Mouse (Mus musculus) embryonic facial prominence, embryonic 12.5 days (tissue): ENCODE data around the gene Cd200r1. TPM values are rescaled to one million over a fixed set of nuclear protein-coding genes. Genes with fewer than 3 reads are reported as not detected.
A peak's percentile ranks its signal among the peaks of the same experiment; 100 is the strongest.

ENCODE experiments used
- ATAC-seq: fragments of 200-750 bp; cut with Nextera tagmentation; 2 replicates; pipeline ENCODE4 v1.8.0; 2017; ENCODE audit not compliant: insufficient number of reproducible peaks, insufficient read depth, low FRiP score, low TSS enrichment
- H3K27ac ChIP-seq: fragments of 300-500 bp; sonication (generic); 2 replicates; pipeline ENCODE4 v1.5.1; 2016; ENCODE audit warnings: mild to moderate bottlenecking
- H3K27me3 ChIP-seq: fragments of 300-500 bp; sonication (generic); 2 replicates; pipeline ENCODE4 v1.6.1; 2016; ENCODE audit warnings: mild to moderate bottlenecking, moderate library complexity
- H3K36me3 ChIP-seq: fragments of 300-500 bp; sonication (generic); 2 replicates; pipeline ENCODE4 v1.6.1; 2016; ENCODE audit warnings: mild to moderate bottlenecking
- H3K4me1 ChIP-seq: fragments of 300-500 bp; sonication (generic); 2 replicates; pipeline ENCODE4 v1.6.1; 2016
- H3K4me2 ChIP-seq: fragments of 300-500 bp; sonication (generic); replicated peaks from 2 replicates; pipeline ENCODE4 v1.6.1; 2016; ENCODE audit warnings: mild to moderate bottlenecking, moderate library complexity
- H3K4me3 ChIP-seq: fragments of 300-500 bp; sonication (generic); 2 replicates; pipeline ENCODE4 v1.5.1; 2016; ENCODE audit warnings: mild to moderate bottlenecking
- H3K9ac ChIP-seq: fragments of 300-500 bp; sonication (generic); 2 replicates; pipeline ENCODE4 v1.6.1; 2016; ENCODE audit warnings: mild to moderate bottlenecking, moderate library complexity
- H3K9me3 ChIP-seq: fragments of 300-500 bp; sonication (generic); 2 replicates; pipeline ENCODE4 v1.6.1; 2016; ENCODE audit warnings: mild to moderate bottlenecking, moderate library complexity
- WGBS: fragments of 180-500 bp; shearing (Covaris S2); methylation state at CpG from one replicate; pipeline ENCODE4 v1.1.7; 2016; 5-methylcytosine and 5-hydroxymethylcytosine counted together
- polyA plus RNA-seq: library from polyadenylated mRNA; unstranded; fragments of >200 nt; fragmentation: Nextera tagmentation; extraction: Ambion mirVana; gene quantifications from 2 replicates; pipeline ENCODE4 v1.2.1, GENCODE M21; 2016

The Cd200r1 gene
- 0.34 and 0.82 TPM in 2 replicates for polyA plus RNA-seq

DNA sequence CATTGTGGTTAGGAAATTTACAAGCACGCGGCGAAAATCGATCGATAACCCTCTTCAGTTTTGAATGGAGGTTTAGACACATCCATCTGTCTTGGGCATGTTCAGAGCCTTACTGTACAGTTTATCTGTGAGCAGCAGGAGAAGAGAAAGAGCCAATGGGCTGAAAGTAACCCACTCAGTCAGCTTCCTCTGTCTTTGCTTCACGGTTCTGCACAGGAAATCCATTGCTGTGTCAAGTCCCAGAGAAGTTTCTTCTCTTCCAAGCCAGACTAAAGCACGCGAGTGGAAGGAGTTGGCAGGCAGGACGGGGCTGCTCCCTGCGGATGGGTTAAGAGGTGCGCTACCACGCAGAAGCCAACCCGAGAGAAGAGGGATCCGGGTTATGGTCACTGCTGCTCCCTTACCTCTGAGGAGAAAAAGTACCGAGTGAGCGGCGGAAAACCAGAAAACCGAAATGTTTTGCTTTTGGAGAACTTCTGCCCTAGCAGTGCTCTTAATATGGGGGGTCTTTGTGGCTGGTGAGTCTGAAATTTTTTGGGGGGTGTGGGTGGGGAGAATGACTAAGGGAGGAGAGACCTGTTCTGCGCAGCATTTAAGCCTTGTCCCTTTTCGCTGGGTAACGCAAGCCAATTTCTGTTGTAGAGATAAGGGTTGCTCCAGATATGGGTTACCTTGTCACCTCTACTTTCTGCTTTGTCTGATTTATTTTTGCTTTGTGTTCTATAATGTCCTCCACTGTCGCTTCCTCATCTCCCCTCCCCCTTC is at the start of gene Cd200r1:
TSS of gene Cd200r1 (plus strand) at position 182 of the 765 bp plus-strand sequence.
- no peak for ATAC-seq
- no peaks in the 10 kb centered on the region for H3K27me3 ChIP-seq
- H3K9ac ChIP-seq = no peak within 1 kb of the TSS
- no peaks in the 10 kb centered on the region for H3K4me1 ChIP-seq
- H3K36me3 ChIP-seq = no peaks in the 10 kb centered on the region
- 76% methylated on average over 22 of the region's 22 CpGs for WGBS
- no peak within 1 kb of the TSS for H3K4me3 ChIP-seq
- no peaks in the 10 kb centered on the region for H3K9me3 ChIP-seq
- no peak within 1 kb of the TSS for H3K4me2 ChIP-seq
- H3K27ac ChIP-seq = no peak within 1 kb of the TSS

DNA sequence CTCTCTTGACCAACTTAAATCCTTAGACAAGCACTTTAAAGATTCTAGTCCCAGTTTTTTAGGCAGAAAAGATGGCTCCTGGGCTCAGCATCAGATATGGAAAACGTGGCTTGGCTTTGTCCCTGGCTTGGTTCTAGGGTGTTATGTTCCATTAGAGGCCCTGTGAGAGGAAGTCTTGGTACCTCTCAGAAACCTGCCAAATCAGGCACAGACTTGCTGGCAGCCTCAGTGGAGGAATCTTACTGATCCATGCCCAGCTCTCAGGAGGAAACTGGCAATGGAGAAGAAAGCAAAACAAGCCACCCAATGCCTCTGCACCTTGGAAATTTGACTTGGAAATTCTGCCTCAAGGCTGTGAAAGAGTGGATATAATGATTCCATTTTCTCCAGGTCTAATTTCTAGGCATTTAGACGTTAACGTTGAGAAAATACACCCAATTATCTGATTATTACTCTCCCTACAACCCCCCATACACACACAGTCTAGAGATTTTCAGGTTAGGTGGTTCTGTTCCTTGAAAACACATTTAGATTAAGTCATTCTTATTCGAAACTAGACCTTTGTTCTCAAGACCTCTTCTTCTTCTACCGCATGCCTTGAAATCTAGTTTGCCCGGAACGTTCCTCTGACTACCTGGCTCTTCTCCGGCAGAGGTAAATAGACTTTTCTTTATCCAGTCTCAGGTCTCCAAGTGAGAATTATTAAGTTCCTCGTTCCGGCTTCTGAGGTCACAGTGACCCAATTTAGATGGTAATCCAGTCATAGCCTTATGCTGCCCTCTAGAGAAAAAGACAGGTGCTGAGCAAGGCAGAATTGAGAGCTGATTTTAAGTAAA is 49.0 kb upstream of the Cd200r1 start:
- no peak overlapping the region for H3K4me3 ChIP-seq
- 0 out of 2 replicates have a peak, but pooled peaks have one; percentile 69 for ATAC-seq
- no peak overlapping the region for H3K4me2 ChIP-seq
- H3K4me1 ChIP-seq = 0 out of 2 replicates have a peak, but pooled peaks cover 8% of the 10 kb centered on the region
- peaks cover 13% of the 10 kb centered on the region for H3K36me3 ChIP-seq
- no peaks in the 10 kb centered on the region for H3K9me3 ChIP-seq
- 32% methylated on average over 10 of the region's 10 CpGs for WGBS
- no peak overlapping the region for H3K9ac ChIP-seq
- peak overlapping the region; percentile 63 for H3K27ac ChIP-seq
- no peaks in the 10 kb centered on the region for H3K27me3 ChIP-seq

DNA sequence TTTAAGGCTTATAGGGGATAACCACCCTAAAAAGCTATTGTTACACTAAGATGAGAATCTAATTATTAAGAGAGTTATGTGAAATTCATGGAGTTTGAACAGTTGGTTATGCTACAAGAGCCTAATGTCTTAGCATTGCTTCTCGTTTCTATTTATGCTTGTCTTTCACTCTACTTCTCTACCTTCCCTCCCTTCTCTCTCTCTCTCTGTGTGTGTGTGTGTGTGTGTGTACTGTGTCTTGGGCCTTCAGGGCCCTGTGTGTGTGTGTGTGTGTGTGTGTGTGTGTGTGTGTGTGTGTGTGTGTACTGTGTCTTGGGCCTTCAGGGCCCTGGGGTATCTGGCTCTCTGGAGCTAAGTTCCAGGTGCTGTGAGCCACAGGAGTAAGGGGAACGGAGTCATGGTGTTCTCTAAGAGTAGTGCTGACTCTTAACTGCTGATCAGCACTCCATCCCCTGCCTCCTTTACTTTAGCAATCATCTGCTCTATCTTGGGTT is 48.3 kb upstream of the Cd200r1 start:
- WGBS = 60% methylated on average over 2 of the region's 2 CpGs
- no peaks in the 10 kb centered on the region for H3K9me3 ChIP-seq
- H3K27ac ChIP-seq = peak overlapping the region; percentile 55; the same call in 1 of the 2 replicates

DNA sequence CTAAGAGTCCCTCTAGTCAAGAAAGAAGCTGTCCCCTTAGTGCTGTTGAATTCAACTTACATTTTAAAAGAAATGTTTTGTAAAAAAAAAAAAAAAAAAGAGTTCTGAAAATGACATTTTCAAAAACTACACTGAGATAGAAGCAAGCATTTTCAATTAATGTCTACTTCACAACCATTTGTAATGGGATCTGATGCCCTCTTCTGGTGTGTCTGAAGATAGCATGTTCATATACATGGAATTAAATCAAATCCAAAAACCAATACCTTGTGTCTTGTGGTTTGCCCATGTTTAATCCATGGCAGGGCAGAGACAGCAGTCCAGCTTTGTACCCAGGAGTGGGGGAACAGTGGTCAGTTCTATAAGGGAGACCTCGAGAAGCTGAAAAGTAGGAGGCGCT is 47.7 kb upstream of the Cd200r1 start:
- Histone ChIP-seq H3K4me2 (no peak overlapping the region), H3K27ac (no peak overlapping the region), H3K9ac (no peak overlapping the region), H3K36me3 (peaks cover 13% of the 10 kb centered on the region), H3K4me3 (no peak overlapping the region), H3K4me1 (0 out of 2 replicates have a peak, but pooled peaks cover 11% of the 10 kb centered on the region), H3K9me3 (no peaks in the 10 kb centered on the region), H3K27me3 (no peaks in the 10 kb centered on the region)
- ATAC-seq = no peak
- 77% methylated on average over 2 of the region's 2 CpGs for WGBS

More for the DNA sequence above, 48.3 kb upstream of the Cd200r1 start:
- Histone ChIP-seq H3K36me3 (peaks cover 13% of the 10 kb centered on the region), H3K9ac (no peak overlapping the region), H3K27me3 (no peaks in the 10 kb centered on the region), H3K4me1 (0 out of 2 replicates have a peak, but pooled peaks cover 8% of the 10 kb centered on the region), H3K4me2 (no peak overlapping the region), H3K4me3 (no peak overlapping the region)
- ATAC-seq = 0 out of 2 replicates have a peak, but pooled peaks have one; percentile 35

DNA sequence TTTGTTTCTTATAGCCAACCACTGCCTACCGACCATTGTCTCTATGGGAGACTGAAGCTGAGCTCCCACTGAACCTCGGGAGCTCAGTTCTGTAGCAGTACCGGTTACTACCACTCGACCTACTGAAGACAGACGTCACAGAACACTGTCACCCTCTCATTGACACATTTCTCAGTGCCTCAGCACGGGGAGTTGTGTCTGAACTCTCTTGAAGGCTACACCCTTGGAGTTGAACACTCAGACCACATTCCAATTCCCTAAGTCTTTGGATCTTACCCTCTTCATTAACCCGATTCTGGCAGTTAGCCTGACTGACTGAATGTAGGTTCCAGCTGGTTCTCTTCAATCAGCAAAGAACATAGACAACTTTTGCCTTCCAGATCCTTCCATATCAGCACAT is 46.2 kb upstream of the Cd200r1 start:
- no peaks in the 10 kb centered on the region for H3K9me3 ChIP-seq
- WGBS = 76% methylated on average over 7 of the region's 7 CpGs
- no peak overlapping the region for H3K4me3 ChIP-seq
- no peak overlapping the region for H3K27ac ChIP-seq
- ATAC-seq = no peak
- H3K4me1 ChIP-seq = peaks cover 16% of the 10 kb centered on the region; the same call in 1 of the 2 replicates
- no peak overlapping the region for H3K4me2 ChIP-seq
- H3K36me3 ChIP-seq = peaks cover 13% of the 10 kb centered on the region
- no peak overlapping the region for H3K9ac ChIP-seq
- no peaks in the 10 kb centered on the region for H3K27me3 ChIP-seq

DNA sequence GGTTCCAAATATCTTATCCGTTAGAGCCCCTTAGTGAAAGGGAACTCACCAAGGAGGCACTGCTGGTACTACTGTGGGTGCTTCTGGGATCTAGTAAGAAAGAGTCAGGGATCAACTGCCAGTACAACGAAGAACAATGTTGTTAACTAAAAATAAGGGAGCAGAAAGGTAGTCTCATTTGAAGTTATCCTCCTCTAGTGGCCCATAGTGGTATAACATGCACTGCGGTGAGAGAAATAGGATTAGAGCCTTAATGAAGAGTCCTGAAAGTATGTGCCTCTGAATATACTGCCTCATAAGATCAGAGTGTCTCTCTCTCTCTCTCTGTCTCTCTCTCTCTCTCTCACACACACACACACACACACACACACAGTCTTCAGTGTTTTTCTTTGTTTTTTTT is 45.0 kb upstream of the Cd200r1 start:
- no peak overlapping the region for H3K4me3 ChIP-seq
- H3K4me2 ChIP-seq = no peak overlapping the region
- H3K9ac ChIP-seq = no peak overlapping the region
- 72% methylated on average over 3 of the region's 3 CpGs for WGBS
- H3K27ac ChIP-seq = no peak overlapping the region
- H3K36me3 ChIP-seq = peaks cover 13% of the 10 kb centered on the region
- no peaks in the 10 kb centered on the region for H3K9me3 ChIP-seq
- no peaks in the 10 kb centered on the region for H3K27me3 ChIP-seq
- H3K4me1 ChIP-seq = peaks cover 21% of the 10 kb centered on the region; the same call in 1 of the 2 replicates
- no peak for ATAC-seq

DNA sequence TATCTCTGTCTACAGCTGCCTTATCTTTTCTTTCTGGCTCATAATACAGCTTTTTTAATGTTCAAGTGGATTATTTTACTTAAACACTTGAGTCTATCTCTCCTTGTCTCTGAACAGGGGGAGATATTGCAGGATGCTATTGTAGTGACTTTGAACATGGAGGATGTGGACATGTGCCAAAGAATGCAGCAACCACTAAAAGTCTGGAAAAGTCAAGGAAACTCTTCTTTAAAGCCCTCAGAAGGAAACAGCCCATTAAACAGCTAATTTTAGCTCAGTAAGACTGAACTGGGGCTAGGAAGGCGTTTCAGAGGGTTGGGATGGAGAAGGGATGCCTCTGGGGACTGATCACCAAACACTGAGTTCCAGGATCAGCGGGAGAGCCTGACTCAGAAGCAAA is 42.9 kb upstream of the Cd200r1 start:
- Histone ChIP-seq H3K4me2 (no peak overlapping the region), H3K9me3 (no peaks in the 10 kb centered on the region), H3K27ac (no peak overlapping the region), H3K9ac (no peak overlapping the region), H3K4me1 (peaks cover 14% of the 10 kb centered on the region; the same call in 1 of the 2 replicates), H3K4me3 (no peak overlapping the region), H3K36me3 (peaks cover 16% of the 10 kb centered on the region), H3K27me3 (no peaks in the 10 kb centered on the region)
- WGBS = 71% methylated on average over 2 of the region's 2 CpGs
- ATAC-seq = no peak

DNA sequence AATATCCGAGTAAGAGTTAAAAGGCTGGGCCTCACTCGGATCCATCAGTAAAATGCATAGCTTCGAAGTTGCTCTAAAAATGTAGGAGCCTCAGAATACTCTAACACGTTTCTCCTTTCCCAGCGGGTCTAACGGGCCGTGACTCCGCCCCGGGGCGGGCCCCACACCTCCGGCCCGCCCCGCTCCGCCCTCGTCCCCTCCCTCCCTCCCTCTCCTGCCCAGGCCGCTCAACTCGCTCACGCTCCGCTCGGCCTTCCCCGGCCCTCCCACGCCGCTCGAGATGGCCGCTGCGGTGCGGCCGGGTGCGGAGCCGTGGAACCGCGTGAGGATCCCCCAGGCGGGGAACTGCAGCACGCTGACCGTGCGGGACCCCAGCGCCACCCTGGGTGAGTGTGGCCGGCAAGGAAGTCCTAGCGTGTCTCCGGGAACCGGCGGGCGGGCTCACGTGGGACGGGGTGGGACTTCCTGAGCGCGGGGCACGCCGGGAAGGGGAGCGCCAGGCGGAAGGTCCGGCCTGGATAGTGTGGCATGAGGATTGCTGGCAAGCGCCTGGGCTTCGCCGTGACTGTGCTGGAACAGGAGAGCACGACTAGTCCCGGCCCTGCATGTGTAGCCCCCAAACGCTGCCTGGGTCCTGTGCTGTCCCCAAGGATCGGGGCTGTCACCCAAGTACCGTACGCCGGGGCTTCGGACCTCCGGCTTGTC is 41.3 kb upstream of the Cd200r1 start, which contains the start of gene Nepro:
TSS of gene Nepro (plus strand) at position 219 of the 705 bp plus-strand sequence.
- Histone ChIP-seq H3K9me3 (no peaks in the 10 kb centered on the region), H3K27ac (peak within 1 kb of the TSS; percentile 92), H3K4me1 (peaks cover 14% of the 10 kb centered on the region; the same call in 1 of the 2 replicates), H3K4me2 (peak within 1 kb of the TSS; percentile 71), H3K27me3 (no peaks in the 10 kb centered on the region), H3K36me3 (peaks cover 19% of the 10 kb centered on the region), H3K4me3 (peak within 1 kb of the TSS; percentile 81), H3K9ac (peak within 1 kb of the TSS; percentile 77)
- peak; percentile 96 for ATAC-seq
- whole genome bisulfite sequencing = under 1% methylated on average over 61 of the region's 64 CpGs

DNA sequence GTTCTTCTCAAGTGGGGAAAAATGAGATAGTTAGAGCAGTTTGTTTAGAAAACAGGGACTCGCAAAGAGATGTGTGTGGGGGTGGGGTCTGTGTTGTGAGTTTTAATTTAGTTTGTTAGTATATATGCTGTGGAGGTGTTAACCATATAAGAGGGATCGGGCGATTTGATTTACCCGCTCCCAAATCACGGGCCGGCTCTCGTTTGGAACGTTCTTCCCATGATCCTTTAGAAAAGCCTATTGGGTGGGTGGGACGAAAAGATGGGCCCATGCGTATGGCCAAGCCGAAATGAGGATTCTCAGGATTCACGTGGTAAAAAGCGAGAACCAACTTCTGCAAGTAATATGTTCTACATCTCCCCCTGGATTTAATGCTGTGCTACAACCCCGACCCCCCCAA is 40.7 kb upstream of the Cd200r1 start:
- Histone ChIP-seq H3K9ac (peak overlapping the region; percentile 77), H3K27ac (peak overlapping the region; percentile 92), H3K4me2 (peak overlapping the region; percentile 71), H3K4me1 (peaks cover 14% of the 10 kb centered on the region; the same call in 1 of the 2 replicates), H3K9me3 (no peaks in the 10 kb centered on the region), H3K4me3 (peak overlapping the region; percentile 81), H3K27me3 (no peaks in the 10 kb centered on the region), H3K36me3 (peaks cover 18% of the 10 kb centered on the region)
- 0 out of 2 replicates have a peak, but pooled peaks have one; percentile 1 for ATAC-seq
- WGBS = 2% methylated on average over 14 of the region's 14 CpGs

DNA sequence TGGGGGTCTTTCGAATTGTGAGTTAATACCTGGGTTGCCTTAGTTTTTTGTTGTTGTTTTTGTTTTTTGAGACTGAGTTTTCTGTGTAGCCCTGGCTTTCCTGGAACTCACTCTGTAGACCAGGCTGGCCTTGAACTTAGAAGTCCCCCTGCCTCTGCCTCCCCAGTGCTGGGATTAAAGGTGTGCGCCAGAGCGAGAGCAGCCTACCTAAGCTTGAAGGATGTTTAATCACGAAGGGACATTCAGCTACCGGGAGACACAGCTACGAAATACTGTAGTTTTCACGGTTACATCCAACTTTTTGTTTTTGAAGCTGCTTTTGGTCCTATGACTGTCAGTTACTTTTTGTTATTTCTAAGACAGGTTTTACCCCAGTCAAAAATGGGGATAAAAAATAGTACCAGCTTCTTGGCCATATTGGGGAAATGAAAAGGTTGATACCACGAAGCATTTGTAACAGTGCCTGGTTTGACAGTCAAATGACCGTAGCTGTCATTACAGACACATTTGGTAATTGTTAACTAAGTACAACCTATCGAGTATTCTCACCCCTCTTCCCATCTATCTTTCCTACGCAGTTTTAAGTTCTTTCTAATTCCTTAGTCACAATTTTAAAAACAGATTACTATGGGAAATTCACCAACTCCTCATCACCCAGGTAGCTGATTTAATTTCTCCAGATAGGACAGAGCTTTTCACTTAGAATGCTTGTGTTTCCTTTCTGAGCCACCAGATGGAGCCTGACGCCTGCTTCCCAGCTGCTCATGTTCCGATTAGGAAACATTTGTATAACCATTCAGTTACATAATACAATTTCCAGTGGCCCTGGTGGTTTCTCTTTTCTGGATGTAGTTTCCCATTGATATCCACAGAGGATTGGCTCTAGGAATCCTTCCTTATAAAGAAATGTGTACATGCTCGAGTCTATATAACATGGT is 40.0 kb upstream of the Cd200r1 start:
- H3K9ac ChIP-seq = peak overlapping the region; percentile 77
- WGBS = 43% methylated on average over 14 of the region's 14 CpGs

More for the DNA sequence above, 40.0 kb upstream of the Cd200r1 start:
- Histone ChIP-seq H3K27ac (no peak overlapping the region), H3K27me3 (no peaks in the 10 kb centered on the region), H3K36me3 (peaks cover 18% of the 10 kb centered on the region), H3K4me3 (peak overlapping the region; percentile 81), H3K9me3 (no peaks in the 10 kb centered on the region), H3K4me2 (peak overlapping the region; percentile 71), H3K4me1 (peaks cover 14% of the 10 kb centered on the region; the same call in 1 of the 2 replicates)
- no peak for ATAC-seq
